Mouse (Mus musculus) neural tube, embryonic 14.5 days (tissue): Measurements from ENCODE around the gene Mmp27. TPM values are rescaled to one million over a fixed set of nuclear protein-coding genes. Genes with fewer than 3 reads are reported as not detected.

ENCODE experiments used
- ATAC-seq: fragments of 200-750 bp; cut with Nextera tagmentation; 2 replicates; pipeline ENCODE4 v1.8.0; 2017; ENCODE audit warnings: low read depth, mild to moderate bottlenecking, moderate TSS enrichment, moderate library complexity
- H3K27ac ChIP-seq: fragments of 300-500 bp; sonication (generic); 2 replicates; pipeline ENCODE4 v1.5.1; 2014; ENCODE audit warnings: low read depth, mild to moderate bottlenecking, control low read depth, low read length, moderate library complexity, mixed read lengths
- H3K27me3 ChIP-seq: fragments of 300-500 bp; sonication (generic); 2 replicates; pipeline ENCODE4 v1.6.1; 2014; ENCODE audit warnings: low read length; ENCODE audit not compliant: control insufficient read depth, insufficient read depth
- H3K36me3 ChIP-seq: fragments of 300-500 bp; sonication (generic); 2 replicates; pipeline ENCODE4 v1.6.1; 2014; ENCODE audit warnings: low read length, mixed read lengths; ENCODE audit not compliant: control insufficient read depth, insufficient read depth
- H3K4me1 ChIP-seq: fragments of 300-500 bp; sonication (generic); 2 replicates; pipeline ENCODE4 v1.6.1; 2014; ENCODE audit warnings: low read length; ENCODE audit not compliant: control insufficient read depth, insufficient read depth
- H3K4me2 ChIP-seq: fragments of 300-500 bp; sonication (generic); 2 replicates; pipeline ENCODE4 v1.6.1; 2014; ENCODE audit warnings: mild to moderate bottlenecking, low read depth, low read length, control low read depth
- H3K4me3 ChIP-seq: fragments of 300-500 bp; sonication (generic); 2 replicates; pipeline ENCODE4 v1.5.1; 2014; ENCODE audit warnings: low read depth, low read length, control low read depth, mixed read lengths
- H3K9ac ChIP-seq: fragments of 300-500 bp; sonication (generic); replicated peaks from 2 replicates; pipeline ENCODE4 v1.6.1; 2014; ENCODE audit warnings: low read depth, mild to moderate bottlenecking, control low read depth, low read length, mixed read lengths
- H3K9me3 ChIP-seq: fragments of 300-500 bp; sonication (generic); 2 replicates; pipeline ENCODE4 v1.6.1; 2016; ENCODE audit warnings: low read length; ENCODE audit not compliant: control insufficient read depth
- WGBS: fragments of 180-500 bp; shearing (Covaris S2); extraction: QIAGEN DNeasy Blood & Tissue Kit; methylation state at CpG from one replicate; pipeline ENCODE4 v1.1.7; 2014; 5-methylcytosine and 5-hydroxymethylcytosine counted together
- polyA plus RNA-seq: library from polyadenylated mRNA; unstranded; fragments of >200 nt; fragmentation: Nextera tagmentation; extraction: Ambion mirVana; gene quantifications from 2 replicates; pipeline ENCODE4 v1.2.1, GENCODE M21; 2014

Gene Mmp27
- polyA plus RNA-seq, 1 experiment from 2014 or later = not detected

DNA sequence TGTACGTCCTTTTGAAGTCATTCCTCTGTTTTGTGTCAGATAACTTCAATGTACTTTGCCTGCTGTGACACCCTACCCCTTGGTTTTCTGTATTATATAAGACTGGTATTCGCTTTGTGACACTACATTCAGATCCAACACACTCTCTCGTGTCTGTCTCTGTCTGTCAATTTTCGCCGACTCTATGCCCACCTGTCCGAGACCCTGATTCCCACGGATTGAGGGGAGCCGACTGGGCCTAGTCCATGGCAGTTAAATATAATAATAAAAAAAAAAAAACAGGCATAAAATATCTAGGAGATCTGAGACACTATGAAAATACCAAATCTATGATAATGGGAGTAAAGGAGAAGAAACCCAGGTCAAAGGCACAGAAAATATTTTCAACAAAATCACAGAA, 18.9 kb downstream of the Mmp27 start:
- no peaks in the 10 kb centered on the region for H3K36me3 ChIP-seq
- ATAC-seq = no peak
- H3K4me1 ChIP-seq = no peaks in the 10 kb centered on the region
- no peak overlapping the region for H3K9ac ChIP-seq
- H3K9me3 ChIP-seq = no peaks in the 10 kb centered on the region
- no peak overlapping the region for H3K27ac ChIP-seq
- H3K4me2 ChIP-seq = no peak overlapping the region
- H3K4me3 ChIP-seq = no peak overlapping the region
- 77% methylated on average over 8 of the region's 8 CpGs for WGBS
- H3K27me3 ChIP-seq = no peaks in the 10 kb centered on the region

DNA sequence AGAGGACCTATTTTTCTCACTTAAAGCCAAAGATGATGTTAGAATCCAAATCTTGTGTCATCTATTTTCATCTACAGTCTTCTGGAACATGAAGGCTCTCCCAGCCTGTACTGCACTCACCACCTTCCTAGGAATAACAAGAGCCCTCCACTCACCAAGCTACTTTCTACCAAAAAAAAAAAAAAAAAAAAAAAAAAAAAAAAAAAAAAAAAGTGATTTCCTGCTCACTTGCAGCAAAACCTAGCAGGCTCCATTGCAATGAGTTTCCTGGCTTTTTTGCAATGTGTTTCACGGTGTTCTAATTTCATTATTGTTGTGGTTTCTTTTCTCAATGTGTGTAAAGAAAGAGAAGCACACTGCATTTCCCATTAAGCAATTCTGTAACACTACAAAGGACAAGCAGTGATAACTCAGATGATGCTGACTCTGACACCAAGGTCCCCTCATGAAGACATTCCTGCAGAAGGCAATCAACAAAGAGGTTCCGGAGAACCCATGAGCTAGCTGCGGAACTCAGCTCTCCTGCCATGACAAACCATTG, 22.1 kb downstream of the Mmp27 start:
- H3K9ac ChIP-seq = no peak overlapping the region
- H3K4me1 ChIP-seq = no peaks in the 10 kb centered on the region
- H3K4me3 ChIP-seq = no peak overlapping the region
- H3K4me2 ChIP-seq = no peak overlapping the region
- H3K27me3 ChIP-seq = no peaks in the 10 kb centered on the region
- no peaks in the 10 kb centered on the region for H3K36me3 ChIP-seq
- ATAC-seq = no peak
- 91% methylated on average over 3 of the region's 3 CpGs for WGBS
- H3K27ac ChIP-seq = no peak overlapping the region
- H3K9me3 ChIP-seq = no peaks in the 10 kb centered on the region

DNA sequence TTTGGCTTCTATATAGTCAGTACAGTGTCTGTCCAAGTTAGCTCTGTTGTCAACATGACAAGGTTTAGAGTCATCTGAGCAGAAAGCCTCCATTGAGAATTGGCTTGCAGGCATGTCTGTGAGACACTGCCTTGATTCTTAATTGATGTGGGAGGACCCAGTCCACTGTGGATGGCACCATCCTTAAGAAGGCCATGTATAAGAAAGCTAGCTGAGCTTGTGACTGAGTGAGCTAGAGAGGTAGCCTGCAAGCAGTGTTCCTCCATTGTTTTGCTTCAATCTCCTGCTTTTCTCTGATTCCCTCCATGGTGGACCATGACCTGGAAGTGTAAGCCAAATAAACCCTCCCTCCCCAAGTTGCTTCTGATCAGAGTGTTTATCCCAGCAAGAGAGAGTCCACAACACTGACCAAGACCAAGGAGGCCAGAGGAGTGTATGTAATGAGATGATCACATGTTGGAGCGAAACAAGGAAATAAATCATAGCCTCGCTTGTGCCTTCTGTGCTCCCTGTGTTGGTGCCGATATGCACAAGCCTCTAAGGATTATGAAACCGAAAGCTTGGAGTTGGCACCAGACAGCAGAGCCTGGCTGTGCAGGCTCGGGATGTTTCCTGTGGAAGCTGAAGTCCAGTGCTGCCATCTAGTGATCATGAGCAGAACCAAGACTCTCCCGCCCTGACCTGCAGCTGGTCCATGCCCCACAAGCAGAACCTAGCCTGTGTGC, 23.8 kb downstream of the Mmp27 start:
- Histone ChIP-seq H3K4me2 (peak overlapping the region; percentile 51), H3K9ac (peak overlapping the region; percentile 42), H3K36me3 (no peaks in the 10 kb centered on the region), H3K4me1 (no peaks in the 10 kb centered on the region), H3K27ac (no peak overlapping the region), H3K9me3 (no peaks in the 10 kb centered on the region), H3K27me3 (no peaks in the 10 kb centered on the region), H3K4me3 (peak overlapping the region; percentile 22; the same call in 1 of the 2 replicates)
- peak; percentile 99 for ATAC-seq
- WGBS = 15% methylated on average over 6 of the region's 6 CpGs

- ATAC-seq = peak; percentile 70
- no peak overlapping the region for H3K4me3 ChIP-seq
- H3K27ac ChIP-seq = no peak overlapping the region
- no peak overlapping the region for H3K9ac ChIP-seq
- no peaks in the 10 kb centered on the region for H3K27me3 ChIP-seq
- WGBS = 6% methylated on average over 3 of the region's 3 CpGs
- H3K36me3 ChIP-seq = no peaks in the 10 kb centered on the region
- H3K4me2 ChIP-seq = no peak overlapping the region
- no peaks in the 10 kb centered on the region for H3K4me1 ChIP-seq
- H3K9me3 ChIP-seq = no peaks in the 10 kb centered on the region
Measured at GRCm38 (mm10) chr9:7602982-7603742, 32.0 kb downstream of the Mmp27 start.

- WGBS = 65% methylated on average over 6 of the region's 6 CpGs
- Histone ChIP-seq H3K27ac (no peak overlapping the region), H3K4me2 (no peak overlapping the region), H3K36me3 (no peaks in the 10 kb centered on the region), H3K9me3 (no peaks in the 10 kb centered on the region), H3K4me1 (no peaks in the 10 kb centered on the region), H3K9ac (no peak overlapping the region), H3K27me3 (no peaks in the 10 kb centered on the region), H3K4me3 (no peak overlapping the region)
- ATAC-seq = peak; percentile 54; the same call in 1 of the 2 replicates
Measured at GRCm38 (mm10) chr9:7604005-7604404, 32.8 kb downstream of the Mmp27 start.

DNA sequence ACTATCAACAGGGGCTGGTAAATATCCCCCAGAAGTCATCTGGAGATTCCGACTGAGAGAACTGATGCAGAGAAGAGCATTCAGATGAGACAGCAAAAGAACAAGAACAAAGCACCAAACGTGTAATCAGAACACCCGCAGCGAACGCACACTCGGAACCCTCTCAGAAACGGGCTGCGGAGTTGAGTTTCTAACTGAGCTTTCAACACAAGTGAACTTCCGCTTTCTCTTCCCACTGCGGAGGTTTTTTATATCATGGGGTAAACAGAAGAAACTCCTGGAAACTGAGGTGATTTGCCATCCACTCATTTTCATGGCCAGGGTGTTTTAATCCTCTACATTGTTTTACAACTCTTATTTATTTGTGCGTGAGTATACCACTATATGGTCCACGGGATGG, 34.4 kb downstream of the Mmp27 start:
- Histone ChIP-seq H3K9me3 (no peaks in the 10 kb centered on the region), H3K36me3 (no peaks in the 10 kb centered on the region), H3K4me2 (no peak overlapping the region), H3K9ac (no peak overlapping the region), H3K27me3 (no peaks in the 10 kb centered on the region), H3K4me3 (no peak overlapping the region), H3K27ac (no peak overlapping the region), H3K4me1 (no peaks in the 10 kb centered on the region)
- WGBS = 91% methylated on average over 12 of the region's 12 CpGs
- no peak for ATAC-seq

GRCm38 (mm10) chr9:7622582-7622981, 51.4 kb downstream of the Mmp27 start:
- no peak overlapping the region for H3K4me3 ChIP-seq
- no peak overlapping the region for H3K27ac ChIP-seq
- WGBS = 84% methylated on average over 3 of the region's 3 CpGs
- no peak overlapping the region for H3K9ac ChIP-seq
- ATAC-seq = no peak
- H3K27me3 ChIP-seq = no peaks in the 10 kb centered on the region
- H3K9me3 ChIP-seq = no peaks in the 10 kb centered on the region
- H3K4me1 ChIP-seq = no peaks in the 10 kb centered on the region
- no peak overlapping the region for H3K4me2 ChIP-seq
- H3K36me3 ChIP-seq = no peaks in the 10 kb centered on the region

DNA sequence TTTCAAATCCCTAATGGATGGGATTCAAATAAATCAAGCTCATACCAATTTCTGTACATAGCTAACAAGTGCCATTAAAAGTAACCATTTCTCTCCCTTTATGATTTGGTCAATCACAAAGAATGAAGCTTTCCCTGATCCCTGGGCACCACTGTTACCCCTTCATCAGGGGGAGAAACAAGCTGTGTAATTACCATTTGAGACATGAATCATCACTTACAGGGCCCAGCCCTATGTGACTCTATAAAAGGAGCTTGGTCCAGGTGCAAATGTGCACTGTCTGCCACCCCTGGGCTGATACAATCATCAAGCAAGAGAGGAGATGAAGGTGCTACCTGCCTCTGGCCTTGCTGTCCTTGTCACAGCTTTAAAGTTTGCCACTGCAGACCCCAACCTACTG, 56.7 kb downstream of the Mmp27 start, which contains the start of gene Mmp20:
Gene Mmp20 (plus strand): TSS at position 301 of the 400 bp plus-strand sequence.
- Histone ChIP-seq H3K36me3 (no peaks in the 10 kb centered on the region), H3K4me2 (no peak within 1 kb of the TSS), H3K9ac (no peak within 1 kb of the TSS), H3K27me3 (no peaks in the 10 kb centered on the region), H3K4me1 (no peaks in the 10 kb centered on the region), H3K4me3 (no peak within 1 kb of the TSS), H3K27ac (no peak within 1 kb of the TSS), H3K9me3 (no peaks in the 10 kb centered on the region)
- no peak for ATAC-seq
